Mouse (Mus musculus): Measurements from ENCODE around the gene Casz1. TPM values are rescaled to one million over a fixed set of nuclear protein-coding genes. Genes with fewer than 3 reads are reported as not detected.

The Casz1 gene
- 0.03 TPM in 1 of 2 replicates, not detected in the other for polyA plus RNA-seq (2012)

GRCm38 (mm10) chr4:148804137-148804779 is at the start of gene Casz1:
Gene Casz1, plus strand, starts transcription at chr4:148804429.
- H3K27me3 ChIP-seq (ENCODE audit: control insufficient read depth) = peaks cover 71% of the 10 kb centered on the region
- no peaks in the 10 kb centered on the region for H3K4me1 ChIP-seq (ENCODE audit: control insufficient read depth)
- no peaks in the 10 kb centered on the region for H3K9me3 ChIP-seq (ENCODE audit: control insufficient read depth, low read length)
- TF ChIP-seq GATA1 (IDR thresholded peaks at IDR 0.05; ENCODE audit: low read length) (no peak), TAL1 (IDR thresholded peaks at IDR 0.05; ENCODE audit: low read length) (no peak)
- H3K36me3 ChIP-seq (ENCODE audit: control insufficient read depth) = no peaks in the 10 kb centered on the region
- H3K4me3 ChIP-seq (replicated peaks) = no peak within 1 kb of the TSS

DNA sequence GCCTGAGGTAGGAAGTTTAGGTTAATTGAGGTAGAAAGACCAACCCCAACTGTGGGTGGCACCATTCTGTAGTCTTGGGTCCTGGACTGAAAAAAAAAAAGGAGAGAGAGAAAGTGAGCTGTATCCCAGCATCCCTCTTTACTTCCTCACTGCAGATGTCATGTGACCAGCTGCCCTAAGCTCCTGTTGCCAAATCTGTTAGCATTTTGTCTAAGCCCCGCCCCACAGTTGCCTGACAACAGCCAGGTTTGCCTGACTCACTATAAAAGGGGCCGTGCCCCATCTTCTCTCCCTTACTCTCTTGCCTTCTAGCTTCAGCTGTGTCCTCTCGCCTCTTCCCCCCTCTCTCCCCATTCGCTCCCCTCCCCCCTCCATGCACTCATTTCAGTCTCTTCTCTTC is 45.4 kb upstream of the Casz1 start:
- H3K9me3 ChIP-seq (ENCODE audit: control insufficient read depth, low read length) = no peaks in the 10 kb centered on the region
- no peak overlapping the region for H3K4me3 ChIP-seq (replicated peaks)
- H3K36me3 ChIP-seq (ENCODE audit: control insufficient read depth) = no peaks in the 10 kb centered on the region
- H3K27me3 ChIP-seq (ENCODE audit: control insufficient read depth) = no peaks in the 10 kb centered on the region
- H3K4me1 ChIP-seq (ENCODE audit: control insufficient read depth) = no peaks in the 10 kb centered on the region
- no peak for TF ChIP-seq TAL1 (IDR thresholded peaks at IDR 0.05; ENCODE audit: low read length)
- TF ChIP-seq GATA1 (IDR thresholded peaks at IDR 0.05; ENCODE audit: low read length) = no peak

DNA sequence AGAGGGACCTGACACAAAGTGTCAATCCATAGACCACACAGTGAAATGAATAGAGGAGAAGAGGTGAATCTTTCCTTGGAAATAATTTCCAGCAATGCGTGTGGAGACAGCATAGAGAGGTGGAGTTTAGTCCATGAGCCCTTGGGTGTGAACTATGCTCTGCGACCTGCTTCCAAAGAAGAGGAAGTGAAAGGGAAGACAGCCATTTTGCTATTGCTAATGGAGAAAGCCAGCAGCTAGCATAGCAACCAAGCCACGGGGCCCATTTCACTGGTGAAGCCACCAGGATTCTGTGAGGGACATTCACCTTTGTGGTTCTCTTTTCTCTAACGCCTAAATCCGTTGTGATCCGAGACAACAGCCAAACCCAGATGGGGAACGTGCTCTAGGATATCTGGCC is 44.1 kb upstream of the Casz1 start:
- Histone ChIP-seq H3K4me3 (replicated peaks) (no peak overlapping the region), H3K4me1 (ENCODE audit: control insufficient read depth) (no peaks in the 10 kb centered on the region), H3K9me3 (ENCODE audit: control insufficient read depth, low read length) (no peaks in the 10 kb centered on the region), H3K27me3 (ENCODE audit: control insufficient read depth) (no peaks in the 10 kb centered on the region), H3K36me3 (ENCODE audit: control insufficient read depth) (no peaks in the 10 kb centered on the region)
- no peak for TF ChIP-seq TAL1 (IDR thresholded peaks at IDR 0.05; ENCODE audit: low read length)
- no peak for TF ChIP-seq GATA1 (IDR thresholded peaks at IDR 0.05; ENCODE audit: low read length)

- Histone ChIP-seq H3K36me3 (ENCODE audit: control insufficient read depth) (no peaks in the 10 kb centered on the region), H3K4me3 (replicated peaks) (no peak overlapping the region), H3K27me3 (ENCODE audit: control insufficient read depth) (peaks cover 18% of the 10 kb centered on the region), H3K4me1 (ENCODE audit: control insufficient read depth) (no peaks in the 10 kb centered on the region), H3K9me3 (ENCODE audit: control insufficient read depth, low read length) (no peaks in the 10 kb centered on the region)
- no peak for TF ChIP-seq TAL1 (IDR thresholded peaks at IDR 0.05; ENCODE audit: low read length)
- no peak for TF ChIP-seq GATA1 (IDR thresholded peaks at IDR 0.05; ENCODE audit: low read length)
Measured at GRCm38 (mm10) chr4:148766021-148766775, 38.0 kb upstream of the Casz1 start.

GRCm38 (mm10) chr4:148767655-148768305 is 36.4 kb upstream of the Casz1 start:
- no peak for TF ChIP-seq GATA1 (IDR thresholded peaks at IDR 0.05; ENCODE audit: low read length)
- no peak for TF ChIP-seq TAL1 (IDR thresholded peaks at IDR 0.05; ENCODE audit: low read length)
- Histone ChIP-seq H3K9me3 (ENCODE audit: control insufficient read depth, low read length) (no peaks in the 10 kb centered on the region), H3K36me3 (ENCODE audit: control insufficient read depth) (no peaks in the 10 kb centered on the region), H3K4me1 (ENCODE audit: control insufficient read depth) (no peaks in the 10 kb centered on the region), H3K27me3 (ENCODE audit: control insufficient read depth) (peaks cover 33% of the 10 kb centered on the region), H3K4me3 (replicated peaks) (no peak overlapping the region)

- H3K27me3 ChIP-seq (ENCODE audit: control insufficient read depth) = peaks cover 36% of the 10 kb centered on the region
- no peaks in the 10 kb centered on the region for H3K36me3 ChIP-seq (ENCODE audit: control insufficient read depth)
- no peaks in the 10 kb centered on the region for H3K9me3 ChIP-seq (ENCODE audit: control insufficient read depth, low read length)
- H3K4me3 ChIP-seq (replicated peaks) = no peak overlapping the region
- no peak for TF ChIP-seq GATA1 (IDR thresholded peaks at IDR 0.05; ENCODE audit: low read length)
- TF ChIP-seq TAL1 (IDR thresholded peaks at IDR 0.05; ENCODE audit: low read length) = no peak
- no peaks in the 10 kb centered on the region for H3K4me1 ChIP-seq (ENCODE audit: control insufficient read depth)
Measured at GRCm38 (mm10) chr4:148768649-148769048, 35.6 kb upstream of the Casz1 start.

GRCm38 (mm10) chr4:148770582-148771408 is 33.4 kb upstream of the Casz1 start:
- H3K4me3 ChIP-seq (replicated peaks) = no peak overlapping the region
- H3K36me3 ChIP-seq (ENCODE audit: control insufficient read depth) = no peaks in the 10 kb centered on the region
- peaks cover 36% of the 10 kb centered on the region for H3K27me3 ChIP-seq (ENCODE audit: control insufficient read depth)
- H3K4me1 ChIP-seq (ENCODE audit: control insufficient read depth) = no peaks in the 10 kb centered on the region
- H3K9me3 ChIP-seq (ENCODE audit: control insufficient read depth, low read length) = no peaks in the 10 kb centered on the region
- TF ChIP-seq TAL1 (IDR thresholded peaks at IDR 0.05; ENCODE audit: low read length) (no peak), GATA1 (IDR thresholded peaks at IDR 0.05; ENCODE audit: low read length) (no peak)

DNA sequence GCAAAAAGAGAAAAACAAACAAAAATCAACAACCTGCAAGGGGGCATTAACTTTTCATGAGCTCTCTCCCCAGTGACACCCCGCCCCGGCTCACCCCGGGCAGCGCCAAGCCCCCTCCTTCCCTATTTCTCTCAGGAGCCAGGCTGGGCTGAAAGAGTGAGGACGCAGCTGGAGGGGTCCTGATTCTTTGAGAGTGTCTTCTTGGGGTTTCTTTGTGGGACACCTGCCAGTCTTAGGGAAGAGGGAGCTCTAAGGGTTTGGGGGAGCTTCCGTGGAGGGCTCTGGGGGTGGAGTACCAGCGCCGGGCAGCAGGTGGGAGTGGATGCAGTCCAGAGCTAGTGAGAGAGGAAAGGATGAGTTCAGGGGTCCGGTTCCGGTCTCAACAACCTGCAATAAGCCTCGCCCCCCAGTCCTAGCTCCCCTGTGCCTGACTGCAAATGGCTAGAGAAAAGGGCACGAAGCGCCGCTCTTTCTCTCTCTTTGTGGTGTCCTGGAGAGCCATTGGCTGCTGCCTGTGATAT is 32.8 kb upstream of the Casz1 start:
- H3K27me3 ChIP-seq (ENCODE audit: control insufficient read depth) = peaks cover 36% of the 10 kb centered on the region

More for the DNA sequence above, 32.8 kb upstream of the Casz1 start:
- H3K36me3 ChIP-seq (ENCODE audit: control insufficient read depth) = no peaks in the 10 kb centered on the region
- H3K4me1 ChIP-seq (ENCODE audit: control insufficient read depth) = no peaks in the 10 kb centered on the region
- TF ChIP-seq TAL1 (IDR thresholded peaks at IDR 0.05; ENCODE audit: low read length) = no peak
- no peak overlapping the region for H3K4me3 ChIP-seq (replicated peaks)
- no peaks in the 10 kb centered on the region for H3K9me3 ChIP-seq (ENCODE audit: control insufficient read depth, low read length)
